Mouse (Mus musculus): ENCODE measurements around the gene Arid1b.

The Arid1b gene

DNA sequence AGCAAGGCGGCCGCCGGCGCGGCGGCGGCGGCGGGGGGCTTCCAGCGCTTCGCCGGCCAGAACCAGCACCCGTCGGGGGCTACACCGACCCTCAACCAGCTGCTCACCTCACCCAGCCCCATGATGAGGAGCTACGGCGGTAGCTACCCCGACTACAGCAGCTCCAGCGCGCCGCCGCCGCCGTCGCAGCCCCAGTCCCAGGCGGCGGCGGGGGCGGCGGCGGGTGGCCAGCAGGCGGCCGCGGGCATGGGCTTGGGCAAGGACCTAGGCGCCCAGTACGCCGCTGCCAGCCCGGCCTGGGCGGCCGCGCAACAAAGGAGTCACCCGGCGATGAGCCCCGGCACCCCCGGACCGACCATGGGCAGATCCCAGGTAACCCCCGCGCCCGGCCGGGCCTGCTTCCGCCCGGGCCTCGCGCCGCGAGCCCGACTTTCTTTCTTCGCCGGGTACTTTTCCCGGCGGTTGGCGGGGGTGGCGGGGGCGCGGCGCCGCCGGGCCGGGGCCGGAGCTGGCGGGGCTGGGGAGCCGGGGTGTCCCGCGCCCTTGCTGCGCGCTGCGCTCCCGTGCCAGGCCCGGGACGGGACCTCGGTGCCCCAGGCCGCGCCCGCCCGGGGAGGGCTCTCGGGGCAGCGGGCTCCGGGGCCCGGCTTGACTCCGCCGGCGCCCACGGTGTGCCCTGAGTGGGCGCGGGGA, 2.1 kb downstream of the Arid1b start:
- peak; percentile 73 to 74 for DNase-seq

DNA sequence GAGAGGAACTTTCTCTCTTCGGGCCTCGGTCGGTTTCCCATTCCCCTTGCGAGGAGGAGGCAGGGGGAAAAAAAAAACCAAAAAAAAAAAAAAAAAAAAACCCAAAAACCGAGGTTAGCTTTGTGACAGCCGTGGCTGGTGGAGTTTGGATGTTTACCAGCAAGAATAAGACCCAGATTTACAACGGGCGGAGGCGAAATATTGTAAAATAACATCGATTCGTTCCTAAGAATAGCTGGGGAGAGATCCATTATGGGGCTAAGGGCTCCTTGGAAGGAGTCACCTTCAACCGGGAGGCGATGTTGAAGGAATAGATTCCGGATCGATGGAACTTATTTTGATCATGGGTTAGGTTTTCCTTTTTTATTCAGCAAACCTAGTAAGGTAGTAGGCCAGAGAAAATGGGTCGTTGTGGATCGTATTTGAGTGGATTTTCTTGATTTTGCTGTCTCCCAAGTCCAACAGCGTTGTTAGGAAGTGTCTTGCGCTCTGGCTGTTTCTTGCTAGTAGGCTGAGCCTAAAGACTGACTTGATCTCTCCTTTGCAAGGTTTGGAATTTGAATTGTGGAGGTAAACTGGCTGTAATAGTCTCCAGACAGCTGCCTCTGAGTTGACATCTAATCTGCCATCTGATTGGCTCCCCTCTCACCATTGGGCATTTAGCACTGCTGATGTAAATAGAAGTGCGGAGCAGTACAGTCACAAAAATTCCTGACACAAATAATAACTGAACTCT, 2.9 kb downstream of the Arid1b start:
- peak; percentile 65 to 69 for DNase-seq

DNA sequence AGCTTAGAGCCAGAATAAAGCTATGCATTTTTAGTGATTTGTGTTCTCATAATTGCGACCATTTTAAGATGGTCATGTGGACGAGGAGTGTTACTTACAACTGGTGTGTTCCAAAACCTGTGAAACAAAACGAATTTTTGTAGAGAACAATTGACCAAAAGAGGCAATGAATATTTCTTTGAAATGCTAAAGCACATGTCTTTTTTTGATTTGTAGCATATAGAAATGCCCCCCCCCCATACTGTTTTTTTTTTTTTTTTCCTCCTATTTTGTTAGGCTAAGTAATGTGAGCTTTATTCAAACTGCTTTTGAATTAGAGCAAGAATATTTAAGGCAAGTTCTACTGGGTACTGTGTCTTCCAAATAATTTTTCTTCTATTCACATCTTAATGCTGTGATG, 3.8 kb downstream of the Arid1b start:
- DNase-seq = no peak

DNA sequence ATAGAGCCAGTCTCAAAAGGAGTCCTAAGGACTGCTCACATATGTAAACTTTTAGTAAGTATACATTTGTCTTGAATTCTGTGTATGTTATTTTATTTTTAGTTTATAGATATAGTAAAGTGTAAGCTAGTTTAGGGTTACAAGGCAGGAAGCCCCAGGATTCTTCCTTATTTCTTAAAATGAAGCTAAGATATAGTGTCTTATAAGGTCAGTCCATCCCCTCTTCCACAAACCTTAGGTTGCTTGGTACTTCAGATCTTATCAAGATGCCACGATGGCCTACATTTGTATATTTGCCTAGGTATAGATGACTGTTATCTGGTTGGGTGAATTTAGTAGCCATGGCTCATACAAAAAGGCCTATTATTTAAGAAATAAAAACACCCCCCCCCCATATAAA, 5.1 kb downstream of the Arid1b start:
- DNase-seq = no peak

DNA sequence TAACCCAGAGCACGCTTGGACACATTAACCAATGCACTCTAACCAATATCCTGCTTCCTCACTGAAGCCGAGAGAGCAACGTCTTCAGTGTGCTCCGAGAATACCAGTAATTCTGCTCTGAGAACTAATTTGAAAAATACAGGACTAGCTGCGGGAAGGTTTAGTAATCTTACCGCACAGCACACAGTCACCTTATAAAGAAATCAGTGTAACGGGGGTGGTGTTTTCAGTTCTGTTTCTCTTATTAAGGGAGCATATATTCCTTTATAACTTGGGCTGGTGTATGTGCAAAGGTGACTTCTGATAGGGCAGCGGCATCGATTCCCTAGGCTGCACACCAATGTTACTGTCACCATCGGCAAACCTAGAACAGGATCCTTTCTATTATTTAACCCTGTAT, 5.9 kb downstream of the Arid1b start:
- DNase-seq = no peak

DNA sequence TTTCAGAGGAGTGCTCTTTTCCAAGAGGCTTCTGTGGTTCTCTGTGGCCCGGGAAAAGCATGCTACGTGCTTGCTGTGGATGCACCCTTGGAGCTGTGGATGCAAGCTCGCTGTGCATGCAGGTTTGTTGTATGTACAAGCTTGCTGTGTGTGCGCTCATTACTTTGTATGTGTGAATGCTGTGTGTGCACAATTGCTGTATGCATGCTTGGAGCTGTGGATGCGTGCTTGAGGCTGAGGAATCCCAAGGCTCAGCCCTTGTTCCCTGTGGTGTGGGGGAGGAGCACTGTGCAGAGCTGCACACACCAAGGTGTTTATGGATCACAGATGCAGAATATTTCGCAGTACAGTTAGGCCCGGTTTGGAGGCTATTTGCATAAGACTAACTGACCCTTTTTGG, 6.7 kb downstream of the Arid1b start:
- no peak for DNase-seq

DNA sequence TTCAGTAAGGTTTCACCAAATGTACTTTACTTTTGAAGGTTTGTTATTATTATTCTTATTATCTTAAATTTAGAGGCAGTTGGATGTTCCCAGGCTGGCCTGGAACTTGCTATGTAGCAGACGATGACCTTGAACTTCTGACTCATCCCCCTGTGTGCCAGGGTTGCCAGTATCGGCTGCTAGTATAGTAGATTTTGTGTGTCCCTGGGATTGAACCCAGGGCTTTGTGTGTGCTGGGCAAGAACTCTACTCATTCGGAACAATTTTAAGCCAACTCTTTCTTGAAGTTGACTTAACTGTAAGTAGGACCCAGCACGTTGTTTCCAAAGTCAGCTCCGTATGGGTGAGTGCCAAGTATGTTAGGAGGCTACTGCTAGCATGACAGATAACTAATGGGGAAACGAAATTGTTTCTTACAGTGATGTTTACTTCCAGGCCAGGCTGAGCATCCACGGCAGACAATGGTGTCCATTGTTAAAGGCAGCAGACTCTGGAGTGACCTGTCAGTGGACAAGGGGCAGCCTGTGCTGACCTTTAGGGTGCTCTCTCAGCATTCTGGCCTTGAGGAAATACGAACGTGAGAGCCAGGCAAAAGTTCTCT, 7.5 kb downstream of the Arid1b start:
- no peak for DNase-seq

DNA sequence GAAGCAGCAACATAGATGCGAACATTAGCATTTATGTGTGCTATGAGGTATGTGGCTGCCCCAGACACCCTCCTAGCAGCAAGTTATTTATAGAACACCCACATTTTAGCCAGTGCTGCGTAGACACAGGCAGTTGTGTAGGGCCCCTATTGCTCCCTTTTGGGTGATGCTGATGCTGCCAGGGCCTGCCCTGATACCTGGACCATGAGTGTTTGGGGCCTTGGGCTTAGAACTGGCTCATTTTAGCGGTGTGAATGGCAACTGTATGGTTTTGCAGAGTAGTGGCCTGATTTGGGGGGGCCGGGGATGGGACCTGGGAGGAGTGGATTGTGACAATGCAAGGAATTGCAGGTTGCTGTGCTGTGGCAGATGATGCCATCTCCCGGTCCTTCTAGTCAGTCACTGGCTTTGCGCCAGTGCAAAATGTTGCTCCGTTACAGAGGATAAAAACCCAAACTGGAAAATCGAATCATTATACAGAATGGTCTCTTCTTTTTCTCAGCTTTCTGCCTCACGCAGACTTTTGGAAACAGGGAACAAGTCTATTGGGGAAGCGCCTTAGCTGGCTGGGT, 8.9 kb downstream of the Arid1b start:
- peak; percentile 74 to 75 for DNase-seq

DNA sequence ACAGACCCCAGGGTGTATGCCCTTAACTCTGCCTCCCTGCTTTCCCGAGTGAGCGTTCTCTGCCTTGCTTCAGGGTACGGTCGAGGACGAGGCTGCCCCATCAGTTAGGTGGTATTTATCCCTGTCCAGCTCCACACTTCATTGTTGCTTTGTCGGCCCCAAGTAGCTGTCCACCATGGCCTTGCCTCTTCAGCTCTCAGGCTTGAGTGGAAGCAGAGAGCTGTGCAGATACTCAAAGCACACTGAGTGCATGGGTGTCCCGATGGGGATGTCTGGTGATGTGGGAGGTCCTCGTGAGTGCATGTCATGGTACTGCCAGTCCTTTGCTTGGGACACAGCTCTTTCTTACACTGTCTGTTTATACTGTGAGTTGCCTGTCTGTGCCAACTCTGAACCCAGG, 10.1 kb downstream of the Arid1b start:
- DNase-seq = no peak

DNA sequence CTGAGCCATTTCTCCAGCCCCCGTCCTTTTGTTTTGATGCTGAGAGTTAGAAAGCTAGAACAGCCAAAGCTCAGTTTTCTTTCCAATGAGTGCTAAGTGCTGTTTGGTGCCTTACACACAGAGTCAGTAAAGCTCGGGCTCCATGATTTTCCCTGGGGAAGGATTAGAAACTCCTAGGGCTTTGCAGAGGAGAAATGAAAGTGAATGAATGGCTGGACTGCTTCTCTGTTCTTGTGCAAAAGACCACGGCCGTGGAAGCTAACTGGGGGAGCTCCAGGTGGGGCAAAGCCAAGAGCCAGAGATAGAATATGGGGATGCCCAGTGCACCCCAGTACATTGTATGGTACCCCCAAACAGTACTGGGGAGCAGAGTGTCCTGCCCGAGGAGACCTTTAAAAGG, 10.6 kb downstream of the Arid1b start:
- DNase-seq = no peak

DNA sequence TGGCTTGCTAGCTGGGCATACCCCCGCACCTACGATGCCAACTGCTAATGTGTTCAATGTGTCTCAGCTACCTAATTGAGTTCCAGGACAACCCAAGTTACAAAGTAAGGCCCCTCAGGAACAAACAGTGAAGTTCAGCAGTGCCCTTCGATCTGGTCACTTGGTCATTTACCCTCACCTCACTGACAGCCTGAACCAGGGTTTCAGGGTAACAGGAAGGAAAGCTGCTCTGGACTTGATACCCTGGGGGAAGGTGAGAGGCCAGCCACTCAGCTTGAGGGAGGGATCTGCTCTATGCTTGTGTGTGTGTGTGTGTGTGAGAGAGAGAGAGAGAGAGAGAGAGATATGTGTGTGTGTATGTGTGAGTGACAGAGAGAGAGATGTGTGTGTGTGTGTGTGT, 11.2 kb downstream of the Arid1b start:
- no peak for DNase-seq

DNA sequence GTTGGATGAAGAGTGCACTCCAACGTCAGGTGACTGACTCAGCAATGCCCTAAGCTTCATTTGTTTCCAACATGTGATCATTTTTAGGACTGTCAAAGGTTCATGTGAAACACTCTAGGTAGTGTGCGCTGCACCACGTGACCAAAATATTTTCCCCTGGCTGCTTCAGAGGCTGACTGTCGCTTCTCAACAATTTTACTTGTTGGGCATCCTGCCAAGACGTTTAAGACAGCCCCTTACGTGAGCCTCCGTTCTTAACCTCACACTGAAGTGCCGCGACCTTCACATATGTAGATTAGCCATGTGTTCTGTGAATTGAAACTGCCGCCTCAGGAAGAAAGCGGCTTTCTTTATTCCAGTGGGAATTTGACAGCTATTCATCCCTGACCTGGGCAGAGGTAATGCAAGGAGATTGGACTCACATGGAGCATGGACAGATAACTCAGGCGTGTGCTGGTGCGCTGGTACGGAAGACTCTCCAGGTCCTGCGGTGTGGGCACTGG, 13.1 kb downstream of the Arid1b start:
- DNase-seq = peak; percentile 42 to 56

DNA sequence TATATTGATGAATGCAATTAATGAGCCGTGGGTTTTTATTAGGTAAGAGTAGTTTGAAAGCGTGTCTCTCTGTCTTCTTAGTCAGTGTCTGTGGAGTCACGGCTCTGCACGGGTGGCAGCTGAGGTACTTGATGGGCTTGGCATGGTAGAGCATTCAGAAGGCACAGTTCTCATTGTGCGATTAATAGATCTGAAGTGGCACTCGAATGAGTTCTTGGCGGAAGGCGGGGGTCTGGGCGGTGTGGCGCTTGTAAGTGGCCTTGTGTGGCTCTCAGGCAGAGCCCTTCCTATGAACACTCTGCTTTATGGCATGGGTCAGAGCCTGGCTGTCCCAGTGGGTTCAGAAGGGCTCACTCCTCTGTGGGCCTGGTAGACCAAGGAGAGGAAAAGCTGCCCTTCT, 14.1 kb downstream of the Arid1b start:
- DNase-seq = peak; percentile 62 to 71

DNA sequence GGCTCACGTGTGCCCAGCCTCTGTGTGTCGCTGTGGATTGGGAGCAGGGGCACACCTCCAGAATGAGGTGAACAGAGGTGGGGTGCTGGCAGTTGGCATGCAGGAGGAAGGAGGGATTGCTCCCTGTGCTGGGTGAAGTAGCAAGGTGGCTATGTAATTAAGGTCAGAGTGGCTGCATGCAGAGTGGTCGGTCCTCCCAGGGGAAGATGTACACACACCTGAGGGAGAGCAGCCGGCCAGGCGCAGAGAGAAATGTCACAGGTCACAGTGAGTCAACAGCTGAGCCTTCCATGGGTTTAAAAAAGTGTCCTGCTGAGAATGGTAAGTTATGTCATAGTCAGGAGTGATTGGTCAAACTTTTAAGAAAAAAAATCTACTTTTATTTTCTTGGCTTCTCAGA, 14.6 kb downstream of the Arid1b start:
- DNase-seq = no peak

DNA sequence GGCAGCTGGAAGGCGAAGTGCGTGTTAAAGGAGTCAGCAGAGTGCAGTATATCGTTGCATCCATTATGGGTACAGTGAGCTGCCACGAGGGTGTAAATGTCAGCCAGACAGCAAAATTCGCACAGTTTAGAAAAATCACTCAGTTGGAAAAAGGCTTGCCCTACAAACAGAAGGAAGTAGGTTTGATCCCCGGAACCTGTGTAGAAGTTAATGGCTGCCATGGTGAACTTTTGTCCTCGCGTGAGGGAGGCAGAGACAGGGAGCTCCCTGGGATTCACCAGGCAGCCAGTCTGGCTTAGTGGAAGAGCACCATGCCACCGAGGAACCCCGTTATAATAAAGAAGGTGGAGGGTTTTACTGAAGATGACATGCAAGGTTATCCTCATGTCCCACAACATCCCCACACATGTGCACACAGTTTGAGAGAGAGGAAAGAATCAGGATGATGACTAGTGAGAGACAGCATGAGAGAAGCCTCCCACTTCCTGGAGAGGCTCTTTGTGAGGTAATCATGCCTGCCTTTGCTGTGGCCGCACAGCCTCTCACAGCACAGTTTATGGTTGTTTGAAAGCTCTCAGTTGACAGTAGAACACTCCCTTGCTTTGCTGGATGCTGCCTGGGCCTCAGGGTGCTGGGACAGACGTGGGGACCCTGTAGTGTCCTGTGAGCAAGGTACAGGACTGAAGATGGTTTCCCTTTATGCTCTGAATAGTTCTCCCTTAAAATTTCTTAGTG, 15.6 kb downstream of the Arid1b start:
- DNase-seq = peak in 1 of 2 experiments; percentile 1

DNA sequence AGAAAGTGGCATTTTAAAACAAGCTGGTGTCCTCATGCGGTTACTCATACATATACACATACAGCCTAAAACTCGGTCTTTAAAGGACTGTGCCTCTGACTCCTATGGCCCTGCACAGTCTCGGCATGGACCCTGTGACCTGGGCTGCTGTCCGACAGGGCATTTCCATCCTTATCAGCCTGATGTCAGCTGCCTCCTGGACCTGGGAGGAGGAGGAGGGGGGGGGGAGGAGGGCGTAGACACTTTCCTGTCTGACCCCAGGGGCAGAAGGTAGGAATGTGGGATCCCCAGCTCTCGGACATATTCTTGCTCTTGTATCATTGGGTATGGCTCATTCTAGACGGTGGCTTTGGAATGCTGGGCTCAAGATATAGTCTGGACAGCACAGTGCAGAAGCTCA, 16.6 kb downstream of the Arid1b start:
- no peak for DNase-seq

DNA sequence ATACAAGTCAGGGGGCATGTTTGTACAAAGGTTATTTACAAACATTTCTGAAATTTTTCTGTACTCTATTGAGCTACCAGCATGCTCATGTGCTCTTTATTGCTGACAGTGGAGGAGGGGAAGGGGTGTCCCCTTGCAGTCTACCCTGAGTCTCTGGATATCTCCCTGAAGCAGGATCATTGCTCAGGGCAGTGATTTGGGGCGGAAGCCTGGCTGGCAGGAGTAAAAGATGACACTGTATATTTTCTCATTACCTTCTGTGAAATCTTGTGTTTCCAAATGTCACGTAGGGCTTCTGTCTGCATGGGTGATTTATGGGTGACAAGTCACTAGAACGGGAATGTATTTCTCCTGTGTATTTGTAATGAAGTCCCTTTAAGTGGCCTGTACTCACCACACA, 18.0 kb downstream of the Arid1b start:
- DNase-seq = no peak

DNA sequence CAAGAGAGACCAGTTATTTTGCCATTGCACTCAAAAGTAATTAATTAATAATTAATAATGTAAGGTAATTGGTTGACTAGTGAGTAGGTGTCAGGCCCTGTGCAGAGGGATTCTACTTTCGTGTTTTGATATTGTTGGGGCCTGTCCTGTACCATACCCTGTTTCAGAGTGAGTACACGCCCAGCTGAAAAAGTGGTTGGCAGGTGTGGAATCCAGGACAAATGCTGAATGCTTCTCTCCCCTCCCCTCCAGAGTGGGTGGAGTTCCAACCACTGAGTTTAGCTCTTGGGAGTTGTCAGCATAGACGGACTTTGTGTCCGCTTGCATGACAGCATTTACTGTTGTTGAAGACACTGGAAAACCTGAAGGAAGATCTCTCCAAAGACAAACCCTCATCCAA, 18.4 kb downstream of the Arid1b start:
- DNase-seq = no peak

DNA sequence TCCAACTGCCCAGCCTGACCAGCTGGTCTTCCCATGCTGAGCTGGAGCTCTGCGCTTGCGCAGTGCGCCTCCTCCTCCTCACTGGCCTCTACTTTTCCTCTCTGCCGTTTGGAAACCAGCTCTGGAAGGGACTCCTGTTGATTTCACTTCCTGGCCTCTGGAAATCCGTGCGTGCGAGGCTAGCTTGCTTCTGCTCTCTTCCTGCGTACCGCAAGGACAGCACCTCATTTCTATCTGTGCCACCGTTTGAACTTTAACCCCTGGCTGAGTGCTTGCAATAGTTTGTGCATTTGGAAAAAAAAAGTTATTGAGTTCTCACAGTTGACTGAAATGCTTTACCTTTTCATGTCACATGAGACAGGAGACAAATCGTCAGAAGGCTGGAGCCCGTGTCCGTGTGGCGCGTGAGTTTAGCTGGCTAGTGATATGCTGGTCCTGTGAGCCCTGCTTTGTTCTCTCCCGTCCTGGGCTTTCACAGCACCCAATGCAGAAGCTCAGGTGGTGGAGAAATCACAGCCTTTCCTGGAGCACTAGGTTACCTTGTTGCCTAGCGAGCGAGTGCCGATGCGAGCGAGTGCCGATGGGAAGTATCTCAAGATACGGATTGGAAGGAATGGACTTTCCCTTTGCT, 20.3 kb downstream of the Arid1b start:
- DNase-seq = no peak

DNA sequence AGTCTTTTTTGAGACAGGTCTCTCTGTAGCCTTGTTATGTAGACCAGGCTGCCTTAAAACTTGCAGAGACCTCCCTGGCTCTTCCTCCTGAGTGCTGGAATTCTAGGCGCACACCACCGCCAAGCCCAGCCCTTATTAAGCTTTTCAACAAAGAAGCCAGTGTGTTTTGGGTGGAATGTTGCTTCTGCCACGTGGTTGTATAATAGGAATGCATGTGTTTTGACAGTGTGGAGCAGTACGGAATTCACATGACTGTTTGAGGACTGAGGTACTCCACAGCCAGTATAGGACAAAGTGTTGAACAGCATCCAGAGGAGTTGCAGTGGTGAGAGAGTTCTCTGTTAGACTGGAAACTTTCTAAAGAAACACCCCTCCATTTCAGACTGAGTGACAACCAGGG, 22.3 kb downstream of the Arid1b start:
- no peak for DNase-seq

DNA sequence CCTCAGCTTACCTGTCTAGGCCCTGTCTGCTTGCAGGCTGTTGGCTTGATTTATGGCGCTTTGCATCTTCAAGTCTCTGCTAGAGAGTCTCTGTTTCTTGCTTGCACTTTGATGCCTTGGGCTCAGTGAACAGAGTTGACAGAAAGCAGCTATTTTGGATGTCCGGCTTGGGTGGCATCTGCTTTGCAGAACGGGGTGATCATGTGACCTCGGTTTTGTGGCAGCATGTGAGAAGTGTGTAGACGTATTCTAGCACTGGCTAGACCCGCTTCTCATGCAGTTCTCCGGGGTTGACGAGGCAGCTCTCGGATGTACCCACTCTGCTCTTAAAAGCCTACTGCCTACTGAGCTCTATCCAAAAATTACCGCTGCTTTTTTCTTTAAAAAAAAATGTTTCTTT, 22.9 kb downstream of the Arid1b start:
- DNase-seq = no peak

DNA sequence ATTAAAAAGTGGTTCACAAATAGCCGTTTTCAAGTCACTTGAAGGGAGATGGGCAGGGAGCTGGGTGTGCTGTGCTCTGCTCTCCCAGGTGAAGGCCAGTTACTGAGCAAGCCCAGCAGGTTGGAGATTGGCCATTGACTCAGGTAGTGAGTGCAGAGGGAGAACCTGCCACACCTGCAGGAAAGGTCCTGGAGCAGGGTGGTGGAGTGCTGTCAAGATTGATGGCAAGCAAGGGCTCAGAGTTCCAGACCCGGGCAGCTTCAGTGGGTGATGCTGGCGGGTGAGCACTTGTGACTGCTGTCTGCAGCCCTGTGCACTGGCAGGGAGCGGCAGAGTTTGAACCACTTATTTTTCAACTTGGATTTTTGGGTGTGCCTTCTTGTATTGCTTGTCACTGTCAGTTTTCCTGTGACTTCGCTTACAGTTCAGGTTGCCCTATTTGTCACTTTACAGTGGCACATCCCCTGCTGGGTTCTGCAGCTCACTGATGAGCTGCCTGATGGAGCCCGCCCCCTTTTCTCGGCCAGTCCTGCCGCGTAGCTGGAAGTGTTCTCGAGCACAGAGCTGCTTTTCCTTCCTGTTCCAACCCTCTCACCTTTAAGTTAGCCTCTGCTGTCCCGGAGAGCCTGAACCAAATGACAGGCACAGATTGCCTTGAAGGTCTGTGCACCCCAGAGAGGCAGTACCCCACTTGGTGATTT, 27.3 kb downstream of the Arid1b start:
- no peak for DNase-seq

All from cerebellum, postnatal 10 days (tissue).